Mouse (Mus musculus) megakaryocyte, adult 5-6 weeks (primary cell): ENCODE data around the gene Gm37240. TPM values are rescaled to one million over a fixed set of nuclear protein-coding genes. Genes with fewer than 3 reads are reported as not detected.

ENCODE experiments used
- ATAC-seq: 2 replicates; pipeline ENCODE4 v1.8.0; 2016; ENCODE audit warnings: mild to moderate bottlenecking, inconsistent platforms; ENCODE audit not compliant: poor library complexity, severe bottlenecking
- total RNA-seq, 2 experiments: library from RNA; stranded (forward) in 1 of 2; stranded (reverse) in 1 of 2; fragments of 153-499, 151-499 nt in 1 of 2; fragments of 221-1000, 200-1000 nt in 1 of 2; gene quantifications; 2 replicates each; pipeline versions ENCODE4 v1.2.3 to v1.2.4; 2015 to 2017

Gm37240 gene
- total RNA-seq, 2 experiments from 2014 or later: 0.07 to 0.15 TPM

DNA sequence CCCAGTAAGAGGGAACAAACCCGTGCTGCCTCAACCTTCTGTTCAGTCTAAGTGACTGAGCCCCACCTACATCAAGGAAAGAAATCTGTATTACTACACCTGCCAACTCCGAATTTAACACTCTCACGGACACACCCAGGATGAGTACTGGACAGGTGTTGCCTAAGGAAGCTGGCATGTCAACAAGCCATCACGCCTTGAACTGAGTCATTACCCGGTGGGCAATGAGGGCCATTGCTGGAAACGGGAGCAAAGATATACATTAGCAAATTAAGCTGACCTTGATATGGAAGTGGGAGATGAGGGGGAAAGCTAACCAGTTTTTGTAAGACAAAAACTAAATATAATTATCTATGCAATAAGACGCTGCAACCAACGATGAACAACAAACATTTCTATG lies 7.2 kb downstream of the Gm37240 start:
- no peak for ATAC-seq

DNA sequence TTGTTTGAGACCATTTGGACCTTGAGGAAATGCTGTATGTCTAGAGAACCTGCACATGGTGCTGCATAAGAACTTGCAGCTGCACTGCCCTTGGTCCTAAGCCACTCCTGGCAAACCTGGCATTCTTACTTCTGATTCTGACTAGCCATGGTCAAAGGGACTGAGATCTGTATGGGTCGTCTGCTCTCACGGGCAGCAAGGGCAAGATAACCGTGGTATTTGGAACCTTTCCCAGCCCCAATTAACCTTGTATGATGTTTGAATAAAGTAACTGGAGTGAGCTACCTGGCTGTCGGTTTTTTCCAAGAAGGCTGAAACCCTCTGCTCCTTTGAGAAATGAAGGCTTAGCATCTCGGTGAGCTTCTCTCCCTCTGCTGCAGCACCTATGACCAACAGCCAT lies 8.4 kb downstream of the Gm37240 start:
- no peak for ATAC-seq

DNA sequence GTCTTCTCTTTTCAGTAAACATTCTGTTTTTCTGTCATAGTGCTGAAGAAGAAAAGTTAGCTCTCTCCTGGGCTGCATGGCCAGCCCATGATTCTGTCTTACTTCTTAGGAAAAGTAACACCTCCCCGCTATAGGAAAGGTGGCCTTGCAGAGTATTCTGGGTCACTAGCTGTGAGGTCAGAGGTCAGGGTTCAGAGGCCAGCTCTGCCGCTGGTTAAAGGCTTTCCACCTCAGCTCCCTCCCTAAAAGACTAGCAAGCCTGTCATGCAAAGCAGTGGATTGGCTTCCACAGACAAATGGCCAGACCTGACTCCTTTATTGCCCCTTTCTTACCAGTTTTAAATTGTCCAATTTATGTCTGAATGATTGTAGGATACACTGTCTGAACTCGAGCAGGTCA lies 23.3 kb downstream of the Gm37240 start:
- no peak for ATAC-seq

DNA sequence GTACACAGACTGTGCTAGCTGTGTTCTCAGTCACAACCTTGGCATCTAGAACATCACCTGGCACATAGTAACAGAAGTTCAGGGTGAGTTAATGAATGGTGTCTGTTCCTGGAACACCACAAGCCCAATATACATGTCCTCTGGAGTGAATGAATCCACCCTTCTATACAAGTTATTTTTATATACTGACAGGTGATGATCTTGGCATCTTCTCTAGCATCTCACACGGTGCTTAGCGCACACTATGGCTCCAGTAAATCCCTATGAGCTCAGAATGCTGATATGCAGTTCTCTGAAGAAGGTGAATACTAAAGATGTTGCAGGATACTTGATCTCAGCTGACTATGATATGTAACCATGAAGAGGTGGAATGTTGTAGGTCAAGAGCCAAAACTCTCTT lies 24.4 kb downstream of the Gm37240 start:
- no peak for ATAC-seq

DNA sequence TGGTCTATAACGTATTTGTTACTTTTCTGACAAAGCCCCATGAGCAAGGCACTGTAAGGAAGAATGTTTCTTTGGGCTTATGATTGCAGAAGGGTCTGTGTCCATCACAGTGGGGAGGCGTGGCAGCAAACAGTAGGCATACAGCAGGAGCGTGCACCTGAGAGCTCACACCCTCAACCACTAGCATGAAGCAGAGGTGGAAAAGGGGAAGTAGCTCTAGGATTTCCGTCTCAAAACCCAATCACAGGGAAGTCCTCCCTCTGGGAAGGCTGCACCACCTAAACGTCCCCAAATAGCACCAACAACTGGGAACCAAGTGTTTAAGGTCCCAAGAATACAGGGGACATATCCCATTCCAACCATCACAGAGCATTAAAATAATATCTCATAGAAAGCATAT lies 26.3 kb downstream of the Gm37240 start:
- ATAC-seq: no peak

DNA sequence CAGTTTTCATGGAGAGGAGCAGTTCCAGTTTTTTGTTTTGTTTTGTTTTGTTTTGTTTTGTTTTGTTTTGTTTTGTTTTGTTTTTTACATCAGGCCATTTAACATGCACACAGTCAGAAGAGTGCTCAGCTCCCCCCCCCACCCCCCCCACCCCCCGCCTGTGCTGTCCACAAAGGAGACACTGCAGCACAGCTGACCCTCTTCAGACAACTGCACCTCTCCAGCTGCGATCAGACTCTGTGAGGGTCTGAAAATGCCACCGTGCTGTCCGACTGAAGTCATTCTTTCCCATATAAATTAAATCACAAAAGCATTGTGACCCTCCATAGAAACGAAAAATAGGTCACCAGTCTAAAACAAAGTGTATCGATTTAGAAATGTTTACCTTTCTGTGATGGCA lies 28.0 kb downstream of the Gm37240 start:
- ATAC-seq: no peak

DNA sequence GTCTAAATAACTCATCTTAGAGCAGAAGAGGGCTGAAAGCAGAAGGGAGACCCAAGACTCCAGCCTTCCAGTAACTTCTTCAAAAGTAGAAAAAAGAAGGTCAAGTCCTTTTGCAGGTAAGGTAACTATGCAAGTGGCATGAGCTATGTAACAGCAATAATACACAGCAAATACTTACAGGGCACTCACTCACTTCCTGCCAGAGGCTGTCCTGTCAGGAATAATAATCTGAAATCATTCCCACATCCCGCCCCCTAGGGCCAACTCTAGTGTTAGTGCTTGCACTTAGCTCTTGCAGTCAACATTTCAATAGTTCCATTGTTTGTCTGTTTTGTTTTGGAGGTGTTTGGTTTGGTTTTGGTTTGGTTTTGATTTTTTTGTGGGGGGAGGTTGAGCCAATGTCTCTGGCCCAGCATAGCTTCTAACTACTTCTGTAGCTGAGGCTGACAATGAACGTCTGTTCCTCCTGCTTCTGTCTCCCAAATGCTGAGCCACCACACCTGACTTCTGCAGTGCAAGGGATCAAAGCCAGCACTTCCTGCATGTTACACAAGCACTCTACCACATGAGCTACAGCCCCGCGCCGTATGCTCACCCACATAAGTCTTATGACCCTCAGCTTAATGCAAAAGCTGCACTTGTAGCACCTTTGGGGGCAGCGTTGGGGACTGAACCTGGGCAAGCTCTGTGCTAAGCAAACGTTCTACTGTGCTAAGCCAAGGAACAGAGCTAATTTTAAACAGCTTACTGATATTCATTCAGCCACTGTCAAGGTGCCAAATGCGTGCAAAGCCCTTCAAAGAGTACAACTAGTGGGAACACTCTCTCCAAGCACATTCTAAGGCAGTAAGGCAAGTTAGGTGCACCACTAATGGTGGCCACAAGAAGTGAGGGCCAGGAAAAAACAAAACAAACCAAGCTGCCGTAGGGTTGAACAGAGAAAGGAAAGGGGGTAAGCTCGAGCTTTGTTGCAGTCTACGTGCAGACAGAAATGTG lies 28.9 kb downstream of the Gm37240 start:
- 0 out of 2 replicates have a peak, but pooled peaks have one; percentile 36 for ATAC-seq

DNA sequence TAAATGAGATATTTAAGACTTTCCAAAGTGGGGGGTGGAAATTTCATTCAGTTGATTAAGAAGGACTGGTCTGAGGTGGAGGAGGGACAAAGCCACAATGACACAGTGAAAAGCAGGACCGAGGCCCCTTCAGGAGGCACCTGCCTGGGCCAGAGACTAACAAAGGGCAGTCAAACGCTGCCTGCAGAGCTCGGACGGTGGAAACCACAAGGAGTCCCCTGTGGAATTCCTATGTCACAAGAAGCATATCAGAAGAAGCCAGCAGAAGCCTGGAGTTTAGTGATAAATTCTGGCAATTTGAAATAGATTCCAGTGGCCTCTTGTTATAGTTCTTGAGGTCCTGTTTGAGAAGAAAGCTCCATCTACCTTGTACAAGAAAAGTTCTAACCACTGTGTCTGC lies 30.2 kb downstream of the Gm37240 start:
- no peak for ATAC-seq

DNA sequence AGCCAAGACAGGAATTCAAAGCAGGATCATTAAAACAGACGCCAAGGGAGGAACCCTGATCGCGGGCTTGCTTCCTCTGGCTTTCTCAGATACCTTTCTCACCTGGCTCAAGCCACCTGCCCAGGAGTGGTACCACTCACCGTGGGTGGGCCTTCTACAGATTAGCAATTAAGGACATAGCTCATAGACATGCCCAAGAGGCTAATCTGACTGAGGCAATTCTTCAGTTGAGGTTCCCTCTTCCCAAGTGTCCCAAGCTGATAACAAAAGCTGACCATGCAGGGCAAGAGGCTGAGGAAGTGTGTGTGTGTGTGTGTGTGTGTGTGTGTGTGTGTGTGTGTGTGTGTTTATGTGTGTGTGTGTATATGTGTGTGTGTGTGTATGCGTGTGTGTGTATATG lies 31.4 kb downstream of the Gm37240 start:
- ATAC-seq: no peak

DNA sequence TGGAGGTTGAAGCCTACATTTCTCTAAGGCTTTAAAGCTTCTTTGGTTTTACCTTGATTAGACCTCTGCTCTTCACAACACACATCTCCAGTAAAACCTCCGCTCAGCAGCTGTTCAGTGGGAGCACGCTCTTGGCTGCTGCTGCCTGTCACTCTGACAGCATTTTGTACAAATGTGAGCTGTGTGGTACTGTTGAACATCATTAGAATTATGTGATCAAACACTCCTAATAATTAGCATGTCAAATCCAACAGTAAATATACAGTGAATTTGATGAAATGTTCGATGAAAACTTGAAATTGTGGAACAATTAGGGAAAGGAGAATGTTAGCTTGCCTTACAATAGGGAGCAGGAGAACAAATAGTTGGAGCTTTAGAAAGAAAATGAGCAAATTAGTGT lies 32.3 kb downstream of the Gm37240 start:
- ATAC-seq: no peak

DNA sequence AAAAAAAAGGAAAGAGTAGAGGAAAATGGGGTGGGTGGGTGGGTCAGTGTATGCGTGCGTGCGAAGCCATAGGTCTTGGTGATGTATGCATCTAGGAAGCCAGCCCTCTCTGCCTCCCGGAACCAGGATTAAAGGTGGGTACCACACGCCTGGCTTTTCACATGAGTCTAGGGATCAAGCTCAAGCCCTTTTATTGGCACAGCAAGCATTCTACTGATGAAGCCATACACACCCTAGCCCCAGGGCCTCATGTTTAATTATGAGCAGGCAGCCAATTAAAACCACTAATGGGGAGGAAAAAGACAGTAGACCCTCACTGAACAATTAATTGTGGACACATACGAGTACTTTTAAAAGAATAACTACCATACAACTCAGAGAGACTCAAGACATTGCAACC lies 33.2 kb downstream of the Gm37240 start:
- ATAC-seq: no peak

DNA sequence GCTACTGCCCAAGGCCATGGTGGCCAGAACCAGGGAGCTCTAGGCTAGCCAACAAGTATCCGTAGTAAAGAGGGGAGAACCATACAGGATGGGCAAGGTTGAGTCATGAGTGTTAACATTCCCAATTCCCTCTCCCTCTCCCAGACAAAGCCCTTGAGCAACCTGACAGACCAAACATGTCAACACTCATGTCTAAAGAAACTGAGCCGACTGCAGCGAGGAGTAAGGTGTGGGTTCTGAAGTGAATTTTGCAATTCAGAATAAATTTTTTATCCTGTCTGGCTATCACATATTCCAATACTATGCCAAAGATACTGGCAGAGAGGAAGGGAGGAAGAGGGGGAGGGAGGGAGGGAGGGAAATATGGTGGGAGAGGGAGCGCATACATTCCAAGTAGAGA lies 33.6 kb downstream of the Gm37240 start:
- no peak for ATAC-seq

DNA sequence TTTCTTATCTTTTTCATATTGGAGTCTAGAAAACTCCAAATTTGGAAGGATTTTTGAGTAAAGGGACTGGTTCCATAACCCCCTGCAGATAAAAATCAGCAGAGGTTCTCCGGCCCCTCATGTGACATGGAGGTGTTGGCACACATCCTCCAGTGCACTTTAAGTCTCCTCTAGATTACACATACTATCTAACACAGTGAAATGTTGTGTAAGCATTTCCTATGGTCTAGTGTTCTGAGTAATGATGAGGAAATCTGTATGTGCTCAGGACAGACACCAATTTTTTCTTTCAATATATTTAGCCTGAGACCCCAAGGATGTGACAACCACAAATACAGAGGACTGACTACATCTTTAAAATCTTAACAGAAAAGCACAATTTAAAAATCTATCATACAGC lies 37.2 kb downstream of the Gm37240 start:
- peak; percentile 87 for ATAC-seq

DNA sequence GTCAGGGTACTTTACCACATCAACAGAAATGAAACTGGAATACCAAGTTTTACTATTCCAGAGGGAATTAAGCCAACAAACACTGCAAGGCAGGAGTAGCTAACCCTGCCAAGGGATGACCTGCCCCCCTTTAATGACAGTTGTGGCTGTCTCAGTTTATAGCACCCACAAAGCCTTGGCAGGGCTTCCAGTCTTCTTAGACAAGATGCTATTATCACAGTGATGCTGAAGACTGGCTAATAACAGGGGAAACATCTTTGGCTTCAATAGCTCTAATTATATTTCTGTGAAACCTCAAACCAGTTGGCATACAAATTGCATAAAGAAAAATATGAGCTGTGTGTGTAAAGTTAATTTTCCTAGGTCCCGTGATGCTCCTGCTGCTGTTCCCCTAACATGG lies 41.0 kb downstream of the Gm37240 start:
- ATAC-seq: no peak

DNA sequence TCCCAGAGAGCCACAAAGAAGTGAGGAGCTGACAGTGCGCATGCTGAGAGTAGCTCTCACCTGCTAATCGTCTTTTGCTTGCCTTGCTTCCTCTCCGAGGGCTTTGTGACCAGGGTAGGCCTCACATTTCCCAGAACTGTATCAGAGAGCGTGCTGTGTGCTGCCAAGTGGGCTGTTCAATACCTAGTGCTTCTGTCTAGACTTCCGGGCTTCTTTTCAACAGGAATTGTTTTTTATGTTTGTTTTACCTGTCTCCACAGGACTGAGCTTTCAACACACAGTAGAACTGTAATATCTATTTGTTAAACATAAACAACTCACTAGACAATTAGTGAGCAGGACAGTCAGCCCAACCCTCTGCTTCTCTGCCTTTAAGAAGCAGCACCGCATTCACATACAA lies 42.0 kb downstream of the Gm37240 start:
- no peak for ATAC-seq

DNA sequence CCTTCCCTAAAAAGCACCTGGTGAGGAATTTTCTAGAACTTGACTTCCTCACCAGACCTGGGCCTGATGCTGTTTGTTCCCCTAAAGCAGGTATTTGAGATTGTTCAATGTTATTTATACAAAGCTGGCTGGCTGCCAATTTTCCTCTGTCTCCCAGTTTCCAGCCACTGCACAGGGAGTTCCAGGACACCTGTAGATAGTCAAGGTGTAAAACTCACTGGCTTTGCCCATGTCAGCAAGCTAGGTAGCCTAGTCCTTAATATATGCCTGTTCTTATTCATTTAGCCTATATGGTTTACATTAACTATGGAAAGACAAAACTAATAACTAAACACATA lies 44.5 kb downstream of the Gm37240 start:
- no peak for ATAC-seq

DNA sequence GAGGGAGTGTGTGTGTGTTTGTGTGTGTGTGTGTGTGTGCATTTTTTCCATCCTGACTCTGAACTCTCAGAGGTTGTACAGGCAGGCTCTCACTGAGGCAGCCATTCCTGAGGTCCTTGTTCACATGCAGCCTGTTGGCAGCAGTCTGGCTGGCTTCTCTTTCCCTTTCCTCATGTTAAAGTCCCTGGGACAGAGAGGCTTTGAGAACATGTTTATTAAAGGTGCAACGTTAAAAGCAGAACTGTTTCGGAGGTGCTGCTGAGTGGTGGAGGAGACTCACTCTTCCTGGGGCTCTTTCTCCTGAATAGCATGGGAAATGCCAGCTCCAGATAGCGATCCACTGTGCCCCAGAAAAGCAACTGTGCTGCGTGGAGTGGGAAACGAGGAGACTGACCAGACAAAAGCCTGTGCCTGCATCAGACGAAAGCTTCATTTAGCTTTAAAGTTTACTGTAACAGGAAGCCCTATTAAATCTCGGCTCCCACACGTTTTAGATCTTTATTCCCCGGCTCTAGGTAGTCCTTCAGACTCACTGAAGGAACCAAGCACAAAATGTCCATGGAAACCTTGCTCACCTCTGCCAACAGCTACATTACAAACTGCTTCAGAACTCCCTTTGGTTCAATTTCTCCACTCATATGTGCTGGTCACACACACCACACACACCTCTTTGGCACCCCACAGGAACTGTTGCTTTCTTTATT lies 45.0 kb downstream of the Gm37240 start:
- ATAC-seq: no peak

DNA sequence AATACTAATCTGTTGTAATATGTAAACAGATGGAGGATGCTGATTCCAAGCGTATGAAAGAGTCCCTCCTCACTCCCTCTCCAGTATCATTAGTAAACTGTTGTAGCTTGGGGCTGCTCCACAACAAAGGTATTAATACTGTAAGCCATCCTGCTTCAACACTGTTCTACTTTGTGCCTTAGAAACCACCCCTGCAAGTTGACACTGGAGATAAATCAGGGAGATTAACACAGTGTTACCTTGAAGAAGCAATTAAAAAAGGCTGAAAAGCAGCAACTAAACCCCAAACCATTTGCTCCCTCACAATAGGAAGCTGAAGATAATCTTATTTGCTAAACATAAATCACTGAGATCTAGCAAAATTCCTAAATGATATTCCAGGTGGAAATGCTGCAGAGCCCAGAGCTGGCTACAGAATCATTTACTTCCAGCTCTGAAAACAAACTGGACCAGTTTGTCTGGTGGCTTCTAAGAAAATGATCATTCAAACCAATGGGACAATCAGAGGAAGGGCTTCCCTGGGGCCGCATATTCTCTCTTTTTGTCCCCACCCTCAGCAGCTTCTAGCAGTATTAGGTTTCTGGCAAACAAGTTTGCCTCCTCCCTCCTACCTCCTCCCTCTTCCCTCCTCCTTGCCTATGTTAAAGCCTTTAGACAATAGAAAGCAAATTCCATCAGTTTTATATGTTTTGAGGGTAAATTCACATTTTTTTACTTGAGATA lies 45.7 kb downstream of the Gm37240 start:
- ATAC-seq: no peak

DNA sequence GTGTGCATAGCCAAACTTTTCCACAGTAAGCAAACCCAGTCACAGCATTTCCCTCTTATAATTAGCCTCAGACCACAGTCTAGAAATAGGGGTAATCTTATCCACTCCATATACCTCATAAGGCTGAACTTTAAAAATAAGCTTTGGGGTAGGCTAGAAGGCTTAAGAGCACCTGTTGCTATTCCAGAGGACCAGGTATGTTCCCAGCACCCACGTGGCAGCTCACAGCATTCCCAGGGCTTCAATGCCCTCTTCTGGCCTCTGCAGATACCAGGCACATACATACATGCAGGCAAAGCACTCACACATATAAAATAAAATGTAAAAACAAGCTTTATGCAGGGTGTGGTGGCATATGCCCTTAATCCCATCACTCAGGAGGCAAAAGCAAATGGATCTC lies 53.7 kb downstream of the Gm37240 start:
- no peak for ATAC-seq

DNA sequence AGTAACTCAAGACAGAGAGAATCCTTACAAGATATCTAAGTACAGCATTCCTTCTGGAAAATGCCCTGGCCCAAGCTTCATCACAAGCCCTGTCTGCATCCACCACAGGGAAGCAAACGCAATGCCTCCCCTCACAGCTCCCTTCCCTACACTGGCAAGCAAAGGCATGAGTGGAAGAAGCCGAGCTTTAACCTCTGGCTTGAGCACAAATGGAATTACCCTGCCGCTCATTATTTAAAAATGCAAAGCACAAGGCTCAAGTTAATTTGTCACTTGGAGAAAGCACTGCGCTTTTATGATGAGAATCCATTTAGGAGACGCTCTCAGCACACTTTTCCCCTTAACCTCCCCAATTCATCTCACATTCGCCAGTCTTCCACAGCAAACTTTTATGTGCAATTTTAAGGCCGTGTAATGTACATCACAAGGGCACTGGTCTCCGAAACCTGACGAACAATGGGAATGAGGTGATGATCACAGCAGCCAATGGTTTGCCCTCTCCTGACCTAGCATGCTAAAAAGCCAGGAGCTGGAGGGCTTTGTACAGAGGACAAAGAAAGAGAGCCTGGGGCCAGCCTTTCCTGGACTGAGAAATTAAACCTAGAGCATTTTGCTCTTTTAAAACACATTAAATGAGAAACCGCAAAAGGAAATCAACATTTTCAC lies 54.7 kb downstream of the Gm37240 start:
- ATAC-seq: no peak

DNA sequence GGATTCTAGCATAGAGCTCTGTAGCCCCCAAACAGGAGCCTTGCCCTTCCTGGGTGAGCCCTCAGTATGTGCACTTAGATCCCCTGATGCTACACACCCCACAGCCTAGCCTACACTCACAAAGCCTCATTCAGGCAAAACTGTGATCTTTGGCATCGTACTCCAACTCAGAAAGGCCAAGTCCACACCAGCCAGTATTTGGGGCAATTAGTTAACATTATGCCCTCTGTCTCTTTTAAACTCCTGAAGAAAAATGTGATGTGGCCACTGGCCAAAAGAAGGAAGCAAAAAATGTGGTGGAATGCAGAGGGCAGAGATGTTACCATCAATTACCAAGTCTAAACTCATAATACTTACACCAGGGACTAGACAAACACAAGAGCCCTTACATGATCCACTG lies 55.5 kb downstream of the Gm37240 start:
- no peak for ATAC-seq
